Mouse (Mus musculus) thymus, adult 2 months (tissue): ENCODE measurements around the gene Arl11.

ENCODE experiments used
- CTCF ChIP-seq: fragments of 200-500 bp; IDR thresholded peaks from 2 replicates; pipeline ENCODE4 v1.5.1; 2012; ENCODE audit warnings: mild to moderate bottlenecking, control low read depth, low read length, moderate library complexity, borderline replicate concordance; ENCODE audit not compliant: control insufficient read depth, poor library complexity, insufficient read depth; ENCODE audit errors: extremely low read depth
- POLR2A ChIP-seq: fragments of 200-500 bp; IDR thresholded peaks from 2 replicates; pipeline ENCODE4 v1.6.1; 2012; ENCODE audit warnings: mild to moderate bottlenecking, low read length, control low read depth, moderate library complexity; ENCODE audit not compliant: control insufficient read depth, poor library complexity, insufficient read depth; ENCODE audit errors: extremely low read depth

GRCm38 (mm10) chr14:61290664-61291063 is 18.9 kb upstream of the Arl11 start:
- TF ChIP-seq POLR2A: no peak
- TF ChIP-seq CTCF: no peak
